Mouse (Mus musculus): Measurements from ENCODE around the gene Frem3. TPM values are rescaled to one million over a fixed set of nuclear protein-coding genes. Genes with fewer than 3 reads are reported as not detected.

Gene Frem3
- polyA plus RNA-seq, 1 experiment from 2014 or later: 1.0 TPM

DNA sequence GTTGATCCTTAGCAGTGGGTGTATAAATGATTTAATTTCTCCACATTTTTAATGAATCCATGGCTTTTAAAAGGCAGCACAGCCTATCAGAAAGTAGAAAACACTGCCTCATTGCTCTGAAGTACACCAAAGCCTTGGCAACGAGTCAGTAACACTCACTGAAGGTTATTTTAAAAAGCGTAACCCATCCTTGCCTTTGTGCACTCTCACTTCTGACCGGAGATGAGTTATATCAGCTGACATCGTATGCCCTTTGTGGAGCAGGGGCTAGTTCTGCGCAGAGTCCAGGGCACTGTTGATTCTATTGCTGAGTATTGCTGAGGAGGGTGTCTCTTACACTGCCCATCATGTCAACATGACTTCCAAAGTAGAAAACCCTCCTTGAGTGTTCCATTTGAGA lies 18.3 kb upstream of the Frem3 start:
- no peaks in the 10 kb centered on the region for H3K4me1 ChIP-seq (ENCODE audit: control insufficient read depth in 2 of 2, insufficient read depth in 2 of 2, low read length in 2 of 2)
- H3K4me2 ChIP-seq (ENCODE audit: low read length): no peak overlapping the region
- H3K27me3 ChIP-seq (ENCODE audit: control insufficient read depth, insufficient read depth, low read length): no peaks in the 10 kb centered on the region
- H3K9ac ChIP-seq (ENCODE audit: low read length): no peak overlapping the region
- ATAC-seq (ENCODE audit: insufficient number of reproducible peaks, insufficient read depth, low FRiP score, low read depth): no peak
- H3K9me3 ChIP-seq (ENCODE audit: control insufficient read depth, low read length): no peaks in the 10 kb centered on the region
- no peaks in the 10 kb centered on the region for H3K36me3 ChIP-seq (ENCODE audit: control insufficient read depth, insufficient read depth, low read length)
- no peak overlapping the region for H3K4me3 ChIP-seq (ENCODE audit: control insufficient read depth in 1 of 2, insufficient read depth in 1 of 2, low read depth in 1 of 2, low read length in 2 of 2)
- 80% methylated on average over 5 of the region's 5 CpGs for WGBS
- H3K27ac ChIP-seq (replicated peaks in 1 of 2; ENCODE audit: control insufficient read depth in 1 of 2, insufficient read depth in 1 of 2, low read depth in 2 of 2, low read length in 2 of 2): no peak overlapping the region

DNA sequence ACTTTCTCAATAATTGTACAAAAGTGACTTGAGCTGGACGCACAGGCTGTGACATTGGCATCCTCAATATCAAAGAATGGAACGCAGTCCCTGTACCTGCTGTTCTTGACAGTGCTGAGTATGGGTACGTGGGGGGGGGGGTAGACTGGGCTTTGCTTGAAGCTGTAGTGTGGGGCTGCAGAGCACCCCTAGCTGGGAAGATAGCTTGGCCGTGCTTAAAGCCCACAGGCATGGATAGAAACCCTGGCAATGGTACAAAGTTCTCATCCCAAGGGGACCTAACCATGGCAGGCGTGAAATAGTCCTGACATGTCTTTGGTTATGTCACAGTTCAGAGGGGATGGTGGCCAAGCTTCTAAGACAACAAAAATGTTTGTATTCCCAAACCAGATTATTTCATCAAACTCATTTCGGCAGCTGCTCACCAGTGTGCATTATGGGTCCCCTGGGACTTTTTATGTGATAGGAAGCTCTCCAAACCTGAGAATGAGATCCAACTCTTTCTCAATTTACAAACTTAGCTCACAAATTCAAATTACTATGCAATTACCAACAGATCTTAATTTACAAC lies 10.2 kb upstream of the Frem3 start:
- ATAC-seq (ENCODE audit: insufficient number of reproducible peaks, insufficient read depth, low FRiP score, low read depth): no peak
- Histone ChIP-seq H3K36me3 (ENCODE audit: control insufficient read depth, insufficient read depth, low read length) (no peaks in the 10 kb centered on the region), H3K27me3 (ENCODE audit: control insufficient read depth, insufficient read depth, low read length) (no peaks in the 10 kb centered on the region), H3K4me1 (ENCODE audit: control insufficient read depth in 2 of 2, insufficient read depth in 2 of 2, low read length in 2 of 2) (no peaks in the 10 kb centered on the region), H3K27ac (replicated peaks in 1 of 2; ENCODE audit: control insufficient read depth in 1 of 2, insufficient read depth in 1 of 2, low read depth in 2 of 2, low read length in 2 of 2) (no peak overlapping the region), H3K9me3 (ENCODE audit: control insufficient read depth, low read length) (no peaks in the 10 kb centered on the region), H3K4me3 (ENCODE audit: control insufficient read depth in 1 of 2, insufficient read depth in 1 of 2, low read depth in 1 of 2, low read length in 2 of 2) (no peak overlapping the region), H3K9ac (ENCODE audit: low read length) (no peak overlapping the region), H3K4me2 (ENCODE audit: low read length) (no peak overlapping the region)
- WGBS: 70% methylated on average over 6 of the region's 6 CpGs

DNA sequence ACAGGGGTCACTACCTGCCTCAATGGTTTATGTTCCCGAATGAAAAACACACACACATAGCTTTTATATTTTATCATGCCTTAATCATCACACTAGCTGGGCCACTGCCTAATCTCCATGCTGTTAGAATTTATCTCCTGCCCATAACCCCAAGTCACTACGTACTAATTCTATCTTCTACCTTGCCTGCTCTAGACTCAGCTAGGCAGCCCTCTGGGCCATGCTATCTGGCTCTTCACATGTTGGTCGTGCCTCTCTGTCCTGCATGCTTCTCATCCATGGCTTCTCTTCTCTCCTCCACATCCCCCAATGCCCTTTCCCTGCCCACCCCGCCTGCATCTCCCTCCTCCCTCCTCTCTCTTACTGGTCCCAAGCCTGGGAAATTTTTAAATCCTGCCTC lies 9.0 kb upstream of the Frem3 start:
- no peak overlapping the region for H3K4me3 ChIP-seq (ENCODE audit: control insufficient read depth in 1 of 2, insufficient read depth in 1 of 2, low read depth in 1 of 2, low read length in 2 of 2)
- no peak overlapping the region for H3K27ac ChIP-seq (replicated peaks in 1 of 2; ENCODE audit: control insufficient read depth in 1 of 2, insufficient read depth in 1 of 2, low read depth in 2 of 2, low read length in 2 of 2)
- H3K4me1 ChIP-seq (ENCODE audit: control insufficient read depth in 2 of 2, insufficient read depth in 2 of 2, low read length in 2 of 2): no peaks in the 10 kb centered on the region
- WGBS: 61% methylated on average over 4 of the region's 4 CpGs
- H3K27me3 ChIP-seq (ENCODE audit: control insufficient read depth, insufficient read depth, low read length): no peaks in the 10 kb centered on the region
- ATAC-seq (ENCODE audit: insufficient number of reproducible peaks, insufficient read depth, low FRiP score, low read depth): no peak
- H3K36me3 ChIP-seq (ENCODE audit: control insufficient read depth, insufficient read depth, low read length): no peaks in the 10 kb centered on the region
- H3K4me2 ChIP-seq (ENCODE audit: low read length): no peak overlapping the region
- no peaks in the 10 kb centered on the region for H3K9me3 ChIP-seq (ENCODE audit: control insufficient read depth, low read length)
- H3K9ac ChIP-seq (ENCODE audit: low read length): no peak overlapping the region

- Histone ChIP-seq H3K27ac (replicated peaks in 1 of 2; ENCODE audit: control insufficient read depth in 1 of 2, insufficient read depth in 1 of 2, low read depth in 2 of 2, low read length in 2 of 2) (no peak overlapping the region), H3K9me3 (ENCODE audit: control insufficient read depth, low read length) (no peaks in the 10 kb centered on the region), H3K36me3 (ENCODE audit: control insufficient read depth, insufficient read depth, low read length) (no peaks in the 10 kb centered on the region), H3K4me2 (ENCODE audit: low read length) (no peak overlapping the region), H3K4me1 (ENCODE audit: control insufficient read depth in 2 of 2, insufficient read depth in 2 of 2, low read length in 2 of 2) (peaks cover 7 to 8% of the 10 kb centered on the region in 2 experiments; a peak in 3 of 4 replicates), H3K27me3 (ENCODE audit: control insufficient read depth, insufficient read depth, low read length) (peaks cover 17% of the 10 kb centered on the region), H3K4me3 (ENCODE audit: control insufficient read depth in 1 of 2, insufficient read depth in 1 of 2, low read depth in 1 of 2, low read length in 2 of 2) (no peak overlapping the region), H3K9ac (ENCODE audit: low read length) (no peak overlapping the region)
- ATAC-seq (ENCODE audit: insufficient number of reproducible peaks, insufficient read depth, low FRiP score, low read depth): no peak
- WGBS: 84% methylated on average over 4 of the region's 4 CpGs
These were observed 3.8 kb upstream of the Frem3 start for GRCm38 (mm10) chr8:80607082-80607481.

DNA sequence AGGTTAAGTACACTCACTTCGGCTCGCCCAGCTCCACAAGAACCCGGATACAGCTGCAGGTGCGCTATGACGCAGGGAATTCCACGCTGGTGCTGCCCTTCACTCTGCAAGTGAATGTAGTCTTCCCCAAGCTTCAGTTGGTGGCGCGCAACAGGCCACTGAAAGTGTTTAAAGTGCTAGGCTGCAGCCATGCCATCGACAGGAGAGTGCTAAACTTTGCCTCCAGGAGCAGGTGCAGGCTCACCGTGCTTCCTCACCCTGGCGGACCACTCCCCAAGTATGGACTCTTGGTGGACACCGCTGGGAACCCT lies 516 bp downstream of the Frem3 start:
- no peak overlapping the region for H3K27ac ChIP-seq (replicated peaks in 1 of 2; ENCODE audit: control insufficient read depth in 1 of 2, insufficient read depth in 1 of 2, low read depth in 2 of 2, low read length in 2 of 2)
- no peaks in the 10 kb centered on the region for H3K36me3 ChIP-seq (ENCODE audit: control insufficient read depth, insufficient read depth, low read length)
- no peak; the same call in 1 of the 2 replicates for ATAC-seq (ENCODE audit: insufficient number of reproducible peaks, insufficient read depth, low FRiP score, low read depth)
- H3K9me3 ChIP-seq (ENCODE audit: control insufficient read depth, low read length): no peaks in the 10 kb centered on the region
- 4% methylated on average over 12 of the region's 12 CpGs for WGBS
- peak overlapping the region; percentile 71 for H3K4me2 ChIP-seq (ENCODE audit: low read length)
- peaks cover 24% of the 10 kb centered on the region for H3K27me3 ChIP-seq (ENCODE audit: control insufficient read depth, insufficient read depth, low read length)
- H3K9ac ChIP-seq (ENCODE audit: low read length): peak overlapping the region; percentile 42; the same call in 1 of the 2 replicates
- peak overlapping the region; percentile 34 to 37 for H3K4me3 ChIP-seq (ENCODE audit: control insufficient read depth in 1 of 2, insufficient read depth in 1 of 2, low read depth in 1 of 2, low read length in 2 of 2)
- peaks cover 7 to 8% of the 10 kb centered on the region in 2 experiments; a peak in 3 of 4 replicates for H3K4me1 ChIP-seq (ENCODE audit: control insufficient read depth in 2 of 2, insufficient read depth in 2 of 2, low read length in 2 of 2)

- Histone ChIP-seq H3K4me3 (ENCODE audit: control insufficient read depth in 1 of 2, insufficient read depth in 1 of 2, low read depth in 1 of 2, low read length in 2 of 2) (no peak overlapping the region), H3K27ac (replicated peaks in 1 of 2; ENCODE audit: control insufficient read depth in 1 of 2, insufficient read depth in 1 of 2, low read depth in 2 of 2, low read length in 2 of 2) (no peak overlapping the region), H3K4me1 (ENCODE audit: control insufficient read depth in 2 of 2, insufficient read depth in 2 of 2, low read length in 2 of 2) (no peaks in the 10 kb centered on the region), H3K9me3 (ENCODE audit: control insufficient read depth, low read length) (no peaks in the 10 kb centered on the region), H3K36me3 (ENCODE audit: control insufficient read depth, insufficient read depth, low read length) (no peaks in the 10 kb centered on the region), H3K9ac (ENCODE audit: low read length) (no peak overlapping the region), H3K27me3 (ENCODE audit: control insufficient read depth, insufficient read depth, low read length) (no peaks in the 10 kb centered on the region), H3K4me2 (ENCODE audit: low read length) (no peak overlapping the region)
- WGBS: 72% methylated on average over 3 of the region's 3 CpGs
- no peak for ATAC-seq (ENCODE audit: insufficient number of reproducible peaks, insufficient read depth, low FRiP score, low read depth)
These were observed 8.9 kb downstream of the Frem3 start for GRCm38 (mm10) chr8:80619787-80620186.

DNA sequence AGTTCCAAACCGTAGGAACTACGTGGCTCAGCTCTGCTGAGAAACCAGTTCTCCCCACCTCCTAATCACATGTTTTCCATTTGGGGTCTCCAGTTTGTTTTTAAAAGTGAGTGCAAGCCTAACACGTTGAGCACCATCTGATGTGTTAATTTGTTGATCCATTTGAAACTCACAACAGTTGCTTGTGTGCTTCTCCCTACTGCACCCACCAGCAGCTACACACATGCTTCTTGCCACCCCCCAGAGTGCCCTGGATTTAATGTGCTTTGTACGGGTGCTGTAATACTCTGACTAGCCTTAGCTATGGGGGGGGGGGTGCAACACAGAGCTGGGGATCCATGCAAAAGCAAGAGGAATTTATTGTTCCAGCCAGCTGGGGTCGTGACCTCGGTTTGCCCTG lies 36.5 kb downstream of the Frem3 start:
- H3K27me3 ChIP-seq (ENCODE audit: control insufficient read depth, insufficient read depth, low read length): no peaks in the 10 kb centered on the region
- H3K9ac ChIP-seq (ENCODE audit: low read length): no peak overlapping the region
- WGBS: 61% methylated on average over 6 of the region's 6 CpGs
- ATAC-seq (ENCODE audit: insufficient number of reproducible peaks, insufficient read depth, low FRiP score, low read depth): no peak
- H3K4me1 ChIP-seq (ENCODE audit: control insufficient read depth in 2 of 2, insufficient read depth in 2 of 2, low read length in 2 of 2): no peaks in the 10 kb centered on the region
- H3K4me3 ChIP-seq (ENCODE audit: control insufficient read depth in 1 of 2, insufficient read depth in 1 of 2, low read depth in 1 of 2, low read length in 2 of 2): no peak overlapping the region
- H3K4me2 ChIP-seq (ENCODE audit: low read length): no peak overlapping the region
- H3K9me3 ChIP-seq (ENCODE audit: control insufficient read depth, low read length): no peaks in the 10 kb centered on the region
- H3K27ac ChIP-seq (replicated peaks in 1 of 2; ENCODE audit: control insufficient read depth in 1 of 2, insufficient read depth in 1 of 2, low read depth in 2 of 2, low read length in 2 of 2): no peak overlapping the region
- no peaks in the 10 kb centered on the region for H3K36me3 ChIP-seq (ENCODE audit: control insufficient read depth, insufficient read depth, low read length)

DNA sequence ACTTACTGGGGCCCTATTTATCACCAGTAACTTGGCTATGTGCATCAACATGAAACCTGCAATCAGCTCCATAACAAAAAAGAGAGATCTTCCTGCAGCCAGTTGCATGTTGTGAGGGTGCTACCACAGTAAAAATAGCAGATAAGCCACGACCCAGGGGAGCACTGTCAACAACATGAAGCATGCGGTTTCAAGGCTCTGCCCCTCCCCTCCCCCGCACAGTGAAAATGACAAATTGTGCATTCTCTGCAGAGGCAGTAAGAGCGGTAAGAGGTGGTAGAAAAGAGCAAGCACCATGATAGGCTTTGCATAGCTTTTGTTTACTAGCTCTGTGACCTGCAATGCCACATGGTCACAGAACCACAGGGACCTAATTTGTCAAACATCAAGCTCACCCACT lies 46.8 kb downstream of the Frem3 start:
- ATAC-seq (ENCODE audit: insufficient number of reproducible peaks, insufficient read depth, low FRiP score, low read depth): no peak
- Histone ChIP-seq H3K4me1 (ENCODE audit: control insufficient read depth in 2 of 2, insufficient read depth in 2 of 2, low read length in 2 of 2) (peaks cover 0 to 4% of the 10 kb centered on the region in 2 experiments; a peak in 1 of 4 replicates), H3K36me3 (ENCODE audit: control insufficient read depth, insufficient read depth, low read length) (no peaks in the 10 kb centered on the region), H3K9me3 (ENCODE audit: control insufficient read depth, low read length) (no peaks in the 10 kb centered on the region), H3K27ac (replicated peaks in 1 of 2; ENCODE audit: control insufficient read depth in 1 of 2, insufficient read depth in 1 of 2, low read depth in 2 of 2, low read length in 2 of 2) (no peak overlapping the region), H3K4me2 (ENCODE audit: low read length) (no peak overlapping the region), H3K27me3 (ENCODE audit: control insufficient read depth, insufficient read depth, low read length) (no peaks in the 10 kb centered on the region), H3K9ac (ENCODE audit: low read length) (no peak overlapping the region), H3K4me3 (ENCODE audit: control insufficient read depth in 1 of 2, insufficient read depth in 1 of 2, low read depth in 1 of 2, low read length in 2 of 2) (no peak overlapping the region)
- WGBS: 30% methylated on average over 4 of the region's 4 CpGs

Measured in heart, embryonic 14.5 days (tissue).